Mouse (Mus musculus): ENCODE results near the gene Anxa11. TPM values are rescaled to one million over a fixed set of nuclear protein-coding genes. Genes with fewer than 3 reads are reported as not detected.
"Not testable (repeated sequence)": the region's sequence is repeated elsewhere in the genome, so short reads cannot be mapped to it uniquely, and the experiment has no call there.

Anxa11 gene
- polyA plus RNA-seq (2016; fragmentation: Nextera tagmentation; extraction: Ambion mirVana): 6.2 and 6.9 TPM in 2 replicates

DNA sequence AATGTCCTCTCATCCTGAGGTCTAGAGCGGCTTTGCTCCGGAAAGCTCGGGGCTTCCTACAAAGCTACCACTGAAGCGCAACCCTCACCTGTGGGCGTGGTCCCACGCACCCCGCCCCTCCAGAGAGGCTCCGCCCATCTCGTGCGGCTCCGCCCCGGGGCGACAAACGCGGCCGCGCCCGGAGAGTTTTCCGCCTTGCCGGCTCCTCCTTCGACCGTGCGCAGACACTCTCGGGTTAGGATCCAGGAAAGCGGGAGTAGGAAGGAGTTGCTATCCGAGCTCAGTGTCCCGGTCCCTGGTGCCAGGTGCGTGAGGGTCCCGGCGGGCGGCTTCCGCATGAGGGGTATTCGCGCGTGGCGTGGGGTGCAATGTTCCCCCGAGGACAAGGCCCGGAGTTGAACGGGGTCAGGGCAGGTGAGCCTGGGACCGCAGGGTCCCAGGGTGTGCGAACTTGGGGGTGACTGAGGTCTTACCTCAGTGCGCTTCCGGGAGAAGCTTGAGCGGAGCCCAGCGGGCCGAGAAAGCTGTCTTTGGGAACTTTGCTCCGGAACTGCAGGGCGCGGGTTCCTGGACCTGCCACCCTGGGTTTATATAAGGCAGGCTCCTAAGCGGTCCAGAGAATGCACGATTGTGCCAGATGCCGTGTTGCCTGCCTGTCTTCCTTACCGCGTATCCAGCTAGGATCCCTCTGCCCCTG lies at the start of gene Anxa11:
TSS of gene Anxa11 (plus strand) at position 166 of the 697 bp plus-strand sequence.
- H3K4me2 ChIP-seq (replicated peaks): peak within 1 kb of the TSS; percentile 93
- H3K27ac ChIP-seq: no peak within 1 kb of the TSS
- under 1% methylated on average over 54 of the region's 54 CpGs for WGBS
- H3K9me3 ChIP-seq (replicated peaks): no peaks in the 10 kb centered on the region
- peak within 1 kb of the TSS; percentile 57 for H3K9ac ChIP-seq
- H3K27me3 ChIP-seq: peaks cover 41% of the 10 kb centered on the region
- ATAC-seq (ENCODE audit: low FRiP score): no peak
- peak within 1 kb of the TSS; percentile 51 for H3K4me3 ChIP-seq
- H3K36me3 ChIP-seq: no peaks in the 10 kb centered on the region
- peaks cover 13% of the 10 kb centered on the region for H3K4me1 ChIP-seq

DNA sequence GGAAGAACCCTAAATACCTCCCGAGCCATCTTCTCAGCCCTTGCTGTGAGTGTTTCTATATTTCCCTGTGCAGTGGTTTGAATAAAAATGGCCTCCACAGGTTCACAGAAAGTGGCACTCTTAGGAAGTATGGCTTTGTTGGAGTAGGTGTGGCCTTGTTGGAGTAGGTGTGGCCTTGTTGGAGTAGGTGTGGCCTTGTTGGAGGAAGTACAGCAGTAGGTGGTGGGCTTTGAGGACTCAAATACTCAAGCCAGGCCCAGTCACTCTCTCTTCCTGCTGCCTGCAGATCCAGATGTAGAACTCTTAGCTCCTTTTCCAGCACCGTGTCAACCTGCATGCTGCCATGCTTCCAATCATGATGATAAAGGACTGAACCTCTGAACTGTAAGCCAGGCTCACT lies 47.6 kb upstream of the Anxa11 start:
- H3K4me2 ChIP-seq (replicated peaks): no peak overlapping the region
- H3K27ac ChIP-seq: no peak overlapping the region
- H3K9ac ChIP-seq: no peak overlapping the region
- no peaks in the 10 kb centered on the region for H3K36me3 ChIP-seq
- no peak for ATAC-seq (ENCODE audit: low FRiP score)
- no peaks in the 10 kb centered on the region; the same call in 1 of the 2 replicates for H3K9me3 ChIP-seq (replicated peaks)
- H3K27me3 ChIP-seq: peaks cover 2% of the 10 kb centered on the region
- WGBS: 93% methylated on average over 2 of the region's 2 CpGs
- H3K4me1 ChIP-seq: peaks cover 10% of the 10 kb centered on the region; the same call in 1 of the 2 replicates
- no peak overlapping the region for H3K4me3 ChIP-seq

DNA sequence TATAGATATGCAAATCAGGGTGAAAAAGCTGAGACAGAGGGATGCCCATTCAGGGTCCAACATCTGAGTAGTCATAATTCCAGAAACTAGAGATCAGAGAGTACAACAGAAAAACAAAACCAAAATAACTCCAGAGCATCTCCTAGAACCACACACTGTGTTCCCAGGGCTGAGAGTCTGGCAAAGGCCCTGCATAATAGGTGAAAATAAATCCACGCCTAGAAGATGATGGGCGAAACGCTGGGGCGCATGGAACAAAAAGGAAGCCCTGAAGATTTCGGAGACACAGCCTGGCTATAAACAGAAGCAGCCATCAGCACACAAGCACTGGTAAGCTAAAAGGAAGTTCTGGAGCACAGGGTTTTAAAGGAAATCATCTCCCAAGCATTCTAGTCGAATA lies 46.9 kb upstream of the Anxa11 start:
- H3K9me3 ChIP-seq (replicated peaks): no peaks in the 10 kb centered on the region; the same call in 1 of the 2 replicates
- WGBS: 72% methylated on average over 6 of the region's 6 CpGs
- peaks cover 14% of the 10 kb centered on the region; the same call in 1 of the 2 replicates for H3K4me1 ChIP-seq
- H3K4me3 ChIP-seq: no peak overlapping the region
- H3K4me2 ChIP-seq (replicated peaks): no peak overlapping the region
- 0 out of 2 replicates have a peak overlapping the region, but pooled peaks have one; percentile 2 for H3K27ac ChIP-seq
- no peaks in the 10 kb centered on the region for H3K36me3 ChIP-seq
- peaks cover 6% of the 10 kb centered on the region for H3K27me3 ChIP-seq
- H3K9ac ChIP-seq: no peak overlapping the region
- ATAC-seq (ENCODE audit: low FRiP score): no peak

DNA sequence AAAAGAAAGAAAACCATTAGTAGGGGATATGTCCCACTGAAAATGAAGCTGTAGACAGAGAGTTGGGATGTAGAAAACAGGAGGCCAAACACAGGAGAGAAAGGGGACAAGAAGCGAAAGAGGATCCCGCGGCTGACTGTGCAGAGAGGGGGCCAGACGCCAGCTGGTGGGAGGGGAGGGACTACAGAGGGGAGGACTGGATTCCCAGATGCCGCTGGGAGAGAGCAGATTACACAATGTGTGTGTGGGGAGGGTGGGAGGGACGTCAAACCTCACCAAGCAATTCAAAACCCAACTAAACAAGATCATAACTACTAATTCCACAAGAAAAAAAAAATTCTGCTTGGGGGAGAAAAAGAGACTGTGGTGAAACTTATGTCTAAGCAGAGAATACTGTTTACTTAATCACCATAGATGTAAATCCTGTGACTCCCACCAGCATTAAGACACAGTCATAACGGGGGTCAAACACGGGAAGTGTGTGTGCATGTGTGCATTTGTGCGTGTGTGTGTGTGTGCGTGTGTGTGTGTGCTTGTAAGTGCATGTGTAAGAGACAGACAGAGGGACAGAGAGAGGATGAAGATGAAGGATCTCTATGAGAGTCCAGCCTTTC lies 46.3 kb upstream of the Anxa11 start:
- Histone ChIP-seq H3K9me3 (replicated peaks) (no peaks in the 10 kb centered on the region; the same call in 1 of the 2 replicates), H3K4me3 (no peak overlapping the region), H3K36me3 (no peaks in the 10 kb centered on the region), H3K9ac (no peak overlapping the region), H3K4me2 (replicated peaks) (no peak overlapping the region), H3K4me1 (peaks cover 14% of the 10 kb centered on the region; the same call in 1 of the 2 replicates), H3K27me3 (peaks cover 6% of the 10 kb centered on the region), H3K27ac (0 out of 2 replicates have a peak overlapping the region, but pooled peaks have one; percentile 2)
- 36% methylated on average over 10 of the region's 10 CpGs for WGBS
- ATAC-seq (ENCODE audit: low FRiP score): no peak; the same call in 1 of the 2 replicates

DNA sequence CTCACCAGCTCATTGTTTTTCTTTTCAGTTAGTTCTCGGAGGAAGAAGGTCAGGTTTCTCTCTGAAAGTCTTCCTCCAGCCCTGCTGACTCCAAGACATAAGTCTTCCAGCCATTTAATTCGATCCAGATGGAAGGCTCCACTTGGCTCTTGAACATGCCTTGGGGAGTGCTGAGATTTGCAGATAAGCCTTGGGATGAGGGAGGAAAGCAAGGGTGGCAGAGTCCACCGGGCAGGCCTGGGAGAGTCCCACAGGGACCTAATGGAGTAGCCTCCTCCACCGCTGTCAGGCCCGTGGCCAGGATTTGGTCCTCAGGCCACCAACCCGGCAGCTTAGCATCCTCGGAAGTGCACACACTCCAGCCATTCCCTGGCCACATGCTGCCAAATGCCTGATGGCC lies 45.3 kb upstream of the Anxa11 start:
- no peak overlapping the region for H3K4me2 ChIP-seq (replicated peaks)
- no peaks in the 10 kb centered on the region for H3K36me3 ChIP-seq
- H3K4me1 ChIP-seq: peaks cover 14% of the 10 kb centered on the region; the same call in 1 of the 2 replicates
- H3K9me3 ChIP-seq (replicated peaks): no peaks in the 10 kb centered on the region; the same call in 1 of the 2 replicates
- ATAC-seq (ENCODE audit: low FRiP score): no peak
- H3K27ac ChIP-seq: 0 out of 2 replicates have a peak overlapping the region, but pooled peaks have one; percentile 24
- no peak overlapping the region for H3K9ac ChIP-seq
- H3K4me3 ChIP-seq: no peak overlapping the region
- peaks cover 6% of the 10 kb centered on the region for H3K27me3 ChIP-seq
- 64% methylated on average over 7 of the region's 7 CpGs for WGBS

DNA sequence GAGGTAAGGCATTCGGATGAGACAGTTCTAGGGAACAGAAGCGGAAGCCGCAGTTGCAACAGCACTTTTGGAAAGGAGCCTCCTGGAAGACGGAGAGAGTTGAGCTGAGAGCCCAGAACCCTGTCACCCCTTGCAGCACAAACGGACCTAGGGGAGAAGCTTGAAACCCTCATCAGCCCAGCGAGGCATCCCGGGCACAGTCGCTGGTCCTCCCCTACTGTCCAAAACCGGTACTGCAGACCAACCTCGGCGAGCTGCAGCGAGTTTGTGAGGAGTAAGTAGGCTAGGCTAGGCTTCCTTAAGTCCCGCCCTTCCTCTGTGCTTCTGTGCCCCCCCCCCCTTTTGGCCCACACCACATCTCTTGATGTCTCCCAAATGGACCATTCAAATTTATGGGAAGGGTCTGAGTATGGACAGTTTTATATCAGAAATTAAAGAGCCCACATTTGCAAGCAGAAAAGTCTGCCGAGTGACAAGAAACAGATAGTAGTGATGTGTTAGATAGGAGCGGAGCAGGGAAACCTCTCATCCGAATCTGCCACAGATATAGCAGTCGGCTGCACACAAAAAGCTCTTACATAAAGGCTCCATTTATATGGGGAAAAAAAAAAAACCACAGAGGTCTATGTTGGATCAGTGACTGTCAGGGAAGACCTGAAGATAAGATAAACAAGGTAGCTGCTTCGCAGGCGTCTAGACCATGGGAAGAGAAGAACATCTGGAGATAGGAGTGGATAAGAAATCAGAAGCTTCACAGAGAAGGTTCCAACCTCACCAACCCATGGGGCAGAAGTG lies 41.6 kb upstream of the Anxa11 start:
- ATAC-seq (ENCODE audit: low FRiP score): no peak
- peak overlapping the region; percentile 15; the same call in 1 of the 2 replicates for H3K4me2 ChIP-seq (replicated peaks)
- no peak overlapping the region for H3K9ac ChIP-seq

DNA sequence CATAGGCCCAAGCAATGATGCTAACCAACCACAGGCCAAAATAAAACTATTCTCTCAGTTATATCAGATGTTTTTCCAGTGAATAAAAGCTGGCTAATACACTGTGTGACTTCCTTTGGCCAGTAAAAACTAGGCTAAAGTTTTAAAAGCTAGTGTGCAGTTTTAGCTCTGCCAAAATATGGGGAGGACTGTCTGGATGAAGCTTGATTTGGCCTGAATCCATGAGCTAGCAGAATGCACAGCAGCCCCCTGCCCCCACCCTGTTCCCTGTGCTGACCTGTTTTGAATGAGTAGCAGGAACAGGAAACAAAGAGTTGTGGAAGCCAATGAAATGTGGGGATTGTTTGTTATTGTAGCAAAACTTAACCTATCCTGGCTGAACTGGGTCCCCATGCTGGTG lies 39.4 kb upstream of the Anxa11 start:
- no peak overlapping the region for H3K4me3 ChIP-seq
- peaks cover 6% of the 10 kb centered on the region for H3K27me3 ChIP-seq
- H3K36me3 ChIP-seq: no peaks in the 10 kb centered on the region
- no peak overlapping the region for H3K9ac ChIP-seq
- H3K4me2 ChIP-seq (replicated peaks): no peak overlapping the region
- H3K9me3 ChIP-seq (replicated peaks): no peaks in the 10 kb centered on the region
- no peak overlapping the region for H3K27ac ChIP-seq
- no peak for ATAC-seq (ENCODE audit: low FRiP score)
- peaks cover 12% of the 10 kb centered on the region; the same call in 1 of the 2 replicates for H3K4me1 ChIP-seq

More for the DNA sequence above, 41.6 kb upstream of the Anxa11 start:
- WGBS: 28% methylated on average over 19 of the region's 19 CpGs
- H3K4me3 ChIP-seq: no peak overlapping the region
- no peak overlapping the region for H3K27ac ChIP-seq
- H3K9me3 ChIP-seq (replicated peaks): no peaks in the 10 kb centered on the region
- peaks cover 22% of the 10 kb centered on the region; the same call in 1 of the 2 replicates for H3K4me1 ChIP-seq
- no peaks in the 10 kb centered on the region for H3K36me3 ChIP-seq
- peaks cover 6% of the 10 kb centered on the region for H3K27me3 ChIP-seq

DNA sequence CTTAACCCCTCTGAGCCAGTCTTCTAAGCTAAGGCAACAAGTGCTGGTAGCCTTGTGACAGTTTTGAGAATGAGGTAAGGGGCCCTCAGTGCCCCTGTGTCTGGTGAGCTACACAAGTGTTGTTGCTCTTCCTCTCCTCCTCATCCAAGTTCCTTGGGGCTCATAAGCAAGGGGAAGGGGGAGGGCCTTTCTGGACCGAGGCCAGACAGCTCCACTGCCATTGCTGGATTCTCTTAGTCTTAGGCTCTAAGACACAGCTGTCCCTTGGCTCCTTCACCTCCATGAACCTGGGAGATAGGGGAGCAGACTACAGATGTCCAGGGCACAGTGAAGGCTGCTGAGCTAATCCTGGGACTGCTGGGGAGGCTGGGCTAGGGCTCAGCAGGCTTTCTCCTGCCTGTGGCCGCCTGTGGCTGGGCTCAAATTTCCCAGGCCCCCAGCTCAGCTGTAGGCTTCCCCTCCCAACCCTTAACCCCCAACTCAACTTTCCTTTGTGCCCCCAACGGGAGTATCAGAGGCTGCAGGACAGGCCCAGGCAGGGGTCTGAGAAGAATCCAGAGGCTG lies 38.6 kb upstream of the Anxa11 start:
- no peak overlapping the region for H3K27ac ChIP-seq
- H3K4me1 ChIP-seq: peaks cover 12% of the 10 kb centered on the region; the same call in 1 of the 2 replicates
- H3K9ac ChIP-seq: no peak overlapping the region
- WGBS: 43% methylated on average over 2 of the region's 3 CpGs
- H3K9me3 ChIP-seq (replicated peaks): no peaks in the 10 kb centered on the region
- H3K36me3 ChIP-seq: no peaks in the 10 kb centered on the region
- H3K27me3 ChIP-seq: peaks cover 6% of the 10 kb centered on the region
- 0 out of 2 replicates have a peak overlapping the region, but pooled peaks have one; percentile 8 for H3K4me2 ChIP-seq (replicated peaks)
- no peak for ATAC-seq (ENCODE audit: low FRiP score)
- H3K4me3 ChIP-seq: no peak overlapping the region

DNA sequence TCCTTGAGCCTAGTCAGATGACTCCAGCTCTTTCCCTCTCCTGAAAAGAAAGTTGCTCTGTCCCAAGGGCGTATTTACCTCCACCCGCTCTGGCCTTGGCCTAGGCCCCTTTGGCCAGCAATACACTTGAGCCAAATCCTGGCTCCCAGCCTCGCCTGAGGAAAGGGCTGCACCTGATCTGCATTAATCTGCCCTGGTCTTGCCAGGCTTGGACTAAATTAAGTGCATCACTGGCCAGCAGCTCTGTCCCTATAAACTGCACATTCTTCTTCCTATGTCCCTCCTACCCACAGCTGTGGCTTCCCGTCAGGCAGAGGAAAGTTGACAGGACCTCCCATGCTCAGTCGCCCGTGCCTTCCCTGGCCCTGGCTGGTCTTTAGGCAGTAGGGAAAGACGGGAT lies 36.1 kb upstream of the Anxa11 start:
- Histone ChIP-seq H3K4me3 (no peak overlapping the region), H3K36me3 (no peaks in the 10 kb centered on the region), H3K4me2 (replicated peaks) (no peak overlapping the region), H3K9me3 (replicated peaks) (no peaks in the 10 kb centered on the region), H3K9ac (no peak overlapping the region), H3K27me3 (no peaks in the 10 kb centered on the region), H3K27ac (no peak overlapping the region), H3K4me1 (0 out of 2 replicates have a peak, but pooled peaks cover 8% of the 10 kb centered on the region)
- no peak for ATAC-seq (ENCODE audit: low FRiP score)
- 59% methylated on average over 7 of the region's 7 CpGs for WGBS

DNA sequence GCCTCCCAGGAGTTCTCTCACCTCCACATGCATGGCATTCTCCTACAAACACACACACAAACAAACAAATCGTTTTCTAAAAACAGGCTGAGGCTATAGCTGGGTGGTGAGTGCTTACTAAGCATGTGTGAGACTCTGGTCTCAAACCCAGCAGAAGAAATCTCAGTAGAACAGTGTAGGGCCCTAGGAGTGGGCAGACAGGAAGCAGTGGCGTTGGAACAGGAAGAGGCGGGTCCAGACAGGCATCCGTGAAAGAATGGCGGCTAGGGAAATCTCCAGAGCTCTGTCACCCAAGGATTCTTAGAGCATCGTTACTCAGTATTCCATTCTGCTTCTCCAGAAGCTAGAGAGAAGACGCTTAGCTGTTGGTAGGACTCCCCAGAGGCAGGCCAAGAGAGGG lies 35.4 kb upstream of the Anxa11 start:
- Histone ChIP-seq H3K9ac (no peak overlapping the region), H3K27me3 (no peaks in the 10 kb centered on the region), H3K4me3 (no peak overlapping the region), H3K9me3 (replicated peaks) (no peaks in the 10 kb centered on the region), H3K4me1 (0 out of 2 replicates have a peak, but pooled peaks cover 8% of the 10 kb centered on the region), H3K36me3 (no peaks in the 10 kb centered on the region), H3K4me2 (replicated peaks) (no peak overlapping the region), H3K27ac (no peak overlapping the region)
- ATAC-seq (ENCODE audit: low FRiP score): no peak
- 90% methylated on average over 7 of the region's 7 CpGs for WGBS

DNA sequence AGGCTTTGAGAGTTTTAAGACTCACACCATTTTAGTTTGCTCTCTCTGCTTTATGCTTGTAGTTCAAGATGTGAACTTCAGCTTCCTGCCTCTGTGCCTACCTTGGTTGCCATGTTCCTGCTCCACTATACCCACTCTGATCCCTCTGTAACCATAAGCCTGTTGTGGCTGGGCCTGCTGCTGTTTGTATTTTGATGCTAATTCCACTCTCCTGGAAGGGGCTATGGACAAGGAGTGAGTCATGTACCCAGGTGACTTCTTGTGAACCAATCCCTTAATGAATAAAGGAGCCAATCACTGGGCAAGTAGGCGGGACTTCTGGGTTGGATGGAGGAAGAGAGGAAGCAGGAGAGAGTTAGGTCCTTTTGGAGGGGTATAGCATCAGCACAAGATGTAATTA lies 30.9 kb upstream of the Anxa11 start:
- 75% methylated on average over 1 of the region's 1 CpGs for WGBS

DNA sequence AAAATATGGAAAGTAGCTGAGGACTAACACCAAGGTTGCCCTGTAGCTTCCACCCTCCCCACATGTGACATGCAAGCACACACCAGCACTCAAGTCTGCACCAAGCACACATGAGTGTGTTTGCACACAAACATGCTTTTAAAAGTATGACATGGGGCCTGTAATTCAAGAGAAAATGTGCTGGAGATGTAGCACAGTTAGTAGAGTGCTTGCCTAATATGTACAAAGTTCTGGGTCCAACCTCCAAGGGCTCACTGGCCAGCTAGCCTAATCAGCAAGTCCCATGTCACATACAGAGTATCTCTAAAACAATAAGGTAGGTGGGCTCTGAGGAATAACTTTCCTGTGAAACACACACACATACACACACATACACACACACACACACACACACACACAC lies 27.8 kb upstream of the Anxa11 start:
- Histone ChIP-seq H3K4me3 (no peak overlapping the region), H3K9me3 (replicated peaks) (no peaks in the 10 kb centered on the region), H3K4me2 (replicated peaks) (no peak overlapping the region), H3K36me3 (no peaks in the 10 kb centered on the region), H3K27ac (no peak overlapping the region), H3K4me1 (peaks cover 3% of the 10 kb centered on the region; the same call in 1 of the 2 replicates), H3K27me3 (no peaks in the 10 kb centered on the region), H3K9ac (no peak overlapping the region)
- ATAC-seq (ENCODE audit: low FRiP score): no peak

More for the DNA sequence above, 30.9 kb upstream of the Anxa11 start:
- not testable (repeated sequence) for H3K36me3 ChIP-seq; H3K4me3 ChIP-seq; H3K4me1 ChIP-seq; H3K9me3 ChIP-seq (replicated peaks); H3K4me2 ChIP-seq (replicated peaks); H3K9ac ChIP-seq; H3K27ac ChIP-seq; H3K27me3 ChIP-seq; ATAC-seq (ENCODE audit: low FRiP score)
